Mouse (Mus musculus) common myeloid progenitor, adult 5-6 weeks (primary cell): ENCODE results near the gene Gm7030. TPM values are rescaled to one million over a fixed set of nuclear protein-coding genes. Genes with fewer than 3 reads are reported as not detected.
"Not testable (repeated sequence)": the region's sequence is repeated elsewhere in the genome, so short reads cannot be mapped to it uniquely, and the experiment has no call there.

Source experiments
- ATAC-seq: replicated peaks from 2 replicates; pipeline ENCODE4 v1.8.0; 2016; ENCODE audit warnings: low read depth, mild to moderate bottlenecking, moderate TSS enrichment, inconsistent platforms; ENCODE audit not compliant: poor library complexity, severe bottlenecking
- total RNA-seq: library from RNA; stranded (forward); fragments of 200-1000, 187-1606 nt; gene quantifications from 2 replicates; pipeline ENCODE4 v1.2.3, GENCODE M21; 2017

Gene Gm7030
- total RNA-seq, 1 experiment from 2014 or later, result not detected

DNA sequence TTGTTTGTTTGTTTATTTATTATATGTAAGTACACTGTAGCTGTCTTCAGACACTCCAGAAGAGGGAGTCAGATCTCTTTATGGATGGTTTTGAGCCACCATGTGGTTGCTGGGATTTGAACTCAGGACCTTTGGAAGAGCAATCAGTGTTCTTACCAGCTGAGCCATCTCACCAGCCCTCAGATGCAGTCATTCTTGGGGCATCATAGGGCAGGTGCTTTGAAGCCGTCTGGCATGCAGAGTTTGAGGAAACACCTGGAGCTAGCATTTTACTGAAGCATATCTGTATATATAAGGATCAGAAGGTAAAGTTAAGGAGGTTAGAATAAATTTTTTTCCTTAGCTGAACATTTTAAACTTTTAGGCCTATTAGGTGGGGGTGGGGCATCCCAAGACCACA, 43.2 kb downstream of the Gm7030 start:
- ATAC-seq, result not testable (repeated sequence)

DNA sequence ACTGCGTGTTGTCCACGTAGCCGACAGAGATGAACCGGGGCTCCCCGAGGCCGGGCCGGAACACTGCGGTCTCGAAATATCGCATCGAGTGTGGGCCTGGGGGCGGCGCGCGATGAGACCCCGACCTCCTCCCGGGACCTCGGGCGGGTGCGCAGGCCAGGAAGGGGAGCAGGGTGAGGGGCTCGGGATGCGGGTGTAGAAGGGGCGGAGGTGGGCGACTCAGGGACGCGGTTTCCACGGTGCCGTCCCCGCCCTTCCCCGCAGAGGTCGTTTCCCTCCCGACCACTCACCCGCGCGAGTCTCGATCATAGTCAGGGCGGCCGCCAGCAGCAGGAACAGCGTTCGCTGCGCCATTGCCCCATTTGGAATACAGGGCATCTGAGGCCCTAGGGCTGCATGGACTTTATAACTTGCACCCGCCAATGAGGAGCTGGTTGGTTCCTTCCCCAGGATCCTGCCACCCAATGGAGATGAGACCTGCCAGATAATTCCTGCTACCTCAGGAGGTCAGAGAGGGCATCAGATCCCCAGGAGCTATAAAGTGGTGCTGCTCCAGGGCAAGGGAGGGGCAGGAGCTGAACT, 45.3 kb downstream of the Gm7030 start:
- ATAC-seq, result peak; percentile 46; the same call in 1 of the 2 replicates

DNA sequence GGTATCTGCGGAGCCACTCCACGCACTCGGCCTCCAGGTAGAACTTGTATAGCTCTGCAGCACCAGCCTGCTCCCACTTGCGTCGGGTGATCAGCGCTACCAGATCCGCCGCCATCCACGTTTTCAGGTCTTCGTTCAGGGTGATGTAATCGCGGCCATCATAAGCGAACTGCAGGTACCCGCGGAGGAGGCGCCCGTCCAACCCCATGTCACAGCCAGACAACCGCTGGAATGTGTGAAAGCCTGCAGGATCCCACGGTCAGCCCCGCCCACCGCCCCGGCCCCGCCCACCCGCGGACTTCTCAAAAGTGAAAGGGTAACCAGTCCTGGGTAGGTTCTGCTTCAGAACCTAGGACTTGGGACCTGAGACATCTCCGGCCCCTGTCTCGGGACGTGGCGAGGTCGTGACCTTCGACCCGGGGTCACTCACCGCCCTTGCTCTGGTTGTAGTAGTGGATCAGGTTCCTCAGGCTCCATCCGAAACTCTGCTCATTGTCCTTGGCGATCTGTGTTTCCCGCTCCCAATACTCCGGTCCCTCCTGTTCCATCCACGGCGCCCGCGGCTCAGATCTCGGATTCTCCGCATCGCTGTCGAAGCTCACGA, 45.9 kb downstream of the Gm7030 start:
- ATAC-seq, result peak; percentile 72; the same call in 1 of the 2 replicates

DNA sequence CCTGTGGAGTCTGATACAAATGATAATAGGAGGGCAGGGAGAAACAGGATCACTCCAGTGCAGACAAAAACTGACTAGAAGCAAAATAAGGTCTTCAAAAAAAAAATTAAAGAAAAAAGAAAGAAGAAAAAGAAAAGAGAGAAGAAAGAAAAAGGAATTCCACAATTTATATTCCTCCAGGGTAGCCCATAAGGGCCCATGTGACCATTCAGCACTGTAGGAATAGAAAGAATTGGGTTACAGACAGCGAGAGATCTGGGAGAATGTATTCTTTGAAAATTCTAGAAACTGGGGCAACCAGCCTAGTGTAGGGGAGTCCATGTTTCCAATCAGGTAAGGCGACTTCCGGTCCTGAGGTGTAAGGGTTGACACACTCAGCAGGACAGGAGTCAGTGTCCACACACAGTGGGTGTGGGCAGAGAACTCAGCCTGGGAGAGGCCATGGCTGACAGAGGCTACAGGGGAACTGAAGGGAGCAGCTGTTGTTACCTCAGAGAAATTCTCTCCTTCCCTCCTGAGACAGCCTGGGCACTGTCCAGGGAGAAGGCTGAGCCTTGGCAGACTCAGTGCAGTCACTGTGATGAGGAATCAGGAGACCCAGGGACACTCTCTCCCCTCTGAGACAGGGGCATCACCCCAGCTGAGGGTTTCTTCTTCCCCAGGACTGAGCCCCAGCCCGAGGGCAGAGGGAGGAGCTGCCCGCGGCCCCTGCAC, 46.5 kb downstream of the Gm7030 start:
- ATAC-seq, result not testable (repeated sequence)

DNA sequence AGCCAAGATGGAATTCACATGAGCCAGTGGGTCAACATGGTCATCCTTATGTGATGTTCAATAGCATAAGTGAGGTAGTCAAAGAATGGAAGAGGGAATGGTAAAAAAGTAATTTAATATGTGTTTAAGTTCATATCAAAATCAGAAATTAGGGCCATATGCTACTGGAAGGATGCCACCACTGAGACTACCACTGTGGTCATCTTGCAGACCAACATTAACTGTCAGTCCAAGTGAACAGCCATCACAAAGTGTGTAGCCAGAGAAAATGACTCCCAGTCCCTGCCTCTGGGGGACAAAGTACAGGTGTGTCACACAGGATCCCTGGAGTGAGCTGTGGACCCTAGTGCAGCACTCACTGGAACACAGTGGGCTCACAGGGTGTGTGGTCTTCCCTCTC, 47.3 kb downstream of the Gm7030 start:
- not testable (repeated sequence) for ATAC-seq

DNA sequence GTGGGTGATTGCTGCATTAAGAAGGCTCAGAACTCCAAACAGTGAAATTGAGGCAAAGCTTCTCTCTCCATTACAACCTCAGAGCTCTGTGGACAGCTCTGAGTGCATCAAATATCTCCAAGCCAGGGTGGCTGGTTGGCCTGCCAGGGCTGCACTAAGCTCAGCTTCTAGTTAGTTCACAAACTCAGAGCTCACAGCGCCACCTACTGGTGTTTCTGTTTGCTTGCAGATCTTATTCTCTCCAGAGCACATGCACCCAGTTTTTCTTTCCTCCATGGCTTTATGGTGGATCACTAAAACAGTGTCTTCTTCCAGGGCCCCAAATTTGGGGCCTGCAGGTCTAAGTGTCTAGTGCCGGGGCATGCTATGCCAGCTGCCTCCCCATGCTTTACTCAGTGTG, 68.4 kb downstream of the Gm7030 start:
- ATAC-seq, result peak; percentile 87

Other genes starting within 250 kb of the Gm7030 start
- 42.3 and 52.4 TPM in 2 replicates for gene Dhx16, start 249.6 kb downstream of the Gm7030 start, total RNA-seq
- gene 2310061I04Rik, start 232.0 kb downstream of the Gm7030 start, total RNA-seq, result 6.3 and 10.9 TPM in 2 replicates
- 10.8 and 13.6 TPM in 2 replicates for gene Atat1, start 219.3 kb downstream of the Gm7030 start, total RNA-seq
- 52.4 and 66.3 TPM in 2 replicates for gene Mrps18b, start 213.0 kb downstream of the Gm7030 start, total RNA-seq
- 101 and 107 TPM in 2 replicates for gene Ppp1r10, start 213.0 kb downstream of the Gm7030 start, total RNA-seq
- 236 and 291 TPM in 2 replicates for gene Abcf1, start 159.7 kb downstream of the Gm7030 start, total RNA-seq
- 23.0 and 23.1 TPM in 2 replicates for gene Gnl1, start 149.6 kb downstream of the Gm7030 start, total RNA-seq
- 8.3 and 9.7 TPM in 2 replicates for gene Prr3, start 149.2 kb downstream of the Gm7030 start, total RNA-seq
- 15.3 and 16.4 TPM in 2 replicates for gene H2-T24, start 108.9 kb downstream of the Gm7030 start, total RNA-seq
- gene H2-T23, start 96.6 kb downstream of the Gm7030 start, total RNA-seq, result 128 and 151 TPM in 2 replicates
- gene H2-T22, start 86.7 kb downstream of the Gm7030 start, total RNA-seq, result 42.8 and 48.6 TPM in 2 replicates
- gene Gm6034, start 86.5 kb downstream of the Gm7030 start, total RNA-seq, result not detected in 2 replicates
- 0.05 TPM in 1 of 2 replicates, not detected in the other for gene Gm11127, start 71.1 kb downstream of the Gm7030 start, total RNA-seq
- 0.96 TPM in 1 of 2 replicates, not detected in the other for gene Gm19684, start 7.7 kb downstream of the Gm7030 start, total RNA-seq
- not detected in 2 replicates for gene Gm8909, start 39.1 kb upstream of the Gm7030 start, total RNA-seq
- not detected in 2 replicates for gene H2-T3, start 60.9 kb upstream of the Gm7030 start, total RNA-seq
- gene Rpp21, start 128.6 kb upstream of the Gm7030 start, total RNA-seq, result 19.6 and 21.1 TPM in 2 replicates
- 12.8 and 18.4 TPM in 2 replicates for gene Trim39, start 142.8 kb upstream of the Gm7030 start, total RNA-seq
- not detected in 2 replicates for gene H2-M10.2, start 157.1 kb upstream of the Gm7030 start, total RNA-seq
- gene H2-M10.1, start 196.7 kb upstream of the Gm7030 start, total RNA-seq, result not detected in 2 replicates
- not detected in 2 replicates for gene H2-M10.3, start 239.0 kb upstream of the Gm7030 start, total RNA-seq